Mouse (Mus musculus) embryonic fibroblast, embryonic 13.5 days (primary cell): Measurements from ENCODE around the gene Ptbp1. TPM values are rescaled to one million over a fixed set of nuclear protein-coding genes. Genes with fewer than 3 reads are reported as not detected.
A peak's percentile ranks its signal among the peaks of the same experiment; 100 is the strongest.

ENCODE experiments used
- H3K27ac ChIP-seq: 2 replicates; pipeline ENCODE4 v1.5.1; 2012; ENCODE audit warnings: low read length, control low read depth, inconsistent platforms; ENCODE audit not compliant: insufficient read depth
- H3K4me1 ChIP-seq: 2 replicates; pipeline ENCODE4 v1.6.1; 2011; ENCODE audit warnings: low read length; ENCODE audit not compliant: control insufficient read depth, insufficient read depth
- H3K4me3 ChIP-seq: 2 replicates; pipeline ENCODE4 v1.5.1; 2011; ENCODE audit warnings: mild to moderate bottlenecking, control low read depth, low read length; ENCODE audit not compliant: insufficient read depth
- CTCF ChIP-seq: IDR thresholded peaks from 2 replicates; pipeline ENCODE4 v1.5.1; 2011; ENCODE audit warnings: mild to moderate bottlenecking, control low read depth, low read length, moderate library complexity, borderline replicate concordance; ENCODE audit not compliant: insufficient read depth
- POLR2A ChIP-seq: IDR thresholded peaks from 2 replicates; pipeline ENCODE4 v1.6.1; 2011; ENCODE audit warnings: low read depth, mild to moderate bottlenecking, control low read depth, low read length, moderate library complexity
- polyA plus RNA-seq: library from polyadenylated mRNA; stranded (reverse); fragments of >200 nt; gene quantifications from 2 replicates; pipeline ENCODE4 v1.2.4, GENCODE M21; 2011; ENCODE audit warnings: low read depth; ENCODE audit not compliant: missing spikeins, insufficient read length

Gene Ptbp1
- polyA plus RNA-seq, 1 experiment, result 422 TPM

GRCm38 (mm10) chr10:79896814-79897213 is 42.6 kb downstream of the Ptbp1 start:
- Histone ChIP-seq H3K27ac (no peak overlapping the region), H3K4me3 (no peak overlapping the region), H3K4me1 (no peaks in the 10 kb centered on the region)
- TF ChIP-seq CTCF (no peak), POLR2A (no peak)

GRCm38 (mm10) chr10:79897316-79898245 is 43.4 kb downstream of the Ptbp1 start:
- Histone ChIP-seq H3K4me1 (no peaks in the 10 kb centered on the region), H3K4me3 (no peak overlapping the region), H3K27ac (no peak overlapping the region)
- TF ChIP-seq CTCF, result no peak
- TF ChIP-seq POLR2A, result no peak

DNA sequence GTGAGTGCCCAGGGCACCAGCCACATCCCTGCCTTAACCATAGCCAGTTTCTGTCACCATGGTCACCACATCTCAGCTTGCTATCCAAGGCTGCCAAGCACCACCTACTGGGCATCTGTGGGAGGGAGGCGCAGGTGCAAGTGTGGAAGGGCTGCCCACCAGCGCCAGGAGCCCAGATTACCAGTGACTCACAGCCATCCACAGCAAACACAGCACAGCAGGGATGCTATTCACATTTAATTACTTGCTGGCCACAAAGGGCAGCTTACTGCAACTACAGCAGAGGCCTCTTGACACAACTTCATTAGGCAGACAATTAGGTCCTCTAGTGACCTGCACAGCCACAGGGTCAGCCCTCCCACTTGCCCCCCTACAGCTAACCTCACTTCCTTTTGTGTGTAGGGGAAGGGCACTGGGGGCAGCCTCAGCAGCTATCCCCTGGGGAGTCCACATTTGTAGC is 46.8 kb downstream of the Ptbp1 start:
- no peak overlapping the region for H3K27ac ChIP-seq
- TF ChIP-seq POLR2A (no peak), CTCF (peak; percentile 36; the same call in 1 of the 2 replicates)
- H3K4me1 ChIP-seq, result no peaks in the 10 kb centered on the region
- H3K4me3 ChIP-seq, result no peak overlapping the region

- 0 out of 2 replicates have a peak, but pooled peaks cover 4% of the 10 kb centered on the region for H3K4me1 ChIP-seq
- H3K27ac ChIP-seq, result no peak overlapping the region
- no peak for TF ChIP-seq POLR2A
- TF ChIP-seq CTCF, result no peak
- no peak overlapping the region for H3K4me3 ChIP-seq
Observed at GRCm38 (mm10) chr10:79906712-79907111, 52.5 kb downstream of the Ptbp1 start.

DNA sequence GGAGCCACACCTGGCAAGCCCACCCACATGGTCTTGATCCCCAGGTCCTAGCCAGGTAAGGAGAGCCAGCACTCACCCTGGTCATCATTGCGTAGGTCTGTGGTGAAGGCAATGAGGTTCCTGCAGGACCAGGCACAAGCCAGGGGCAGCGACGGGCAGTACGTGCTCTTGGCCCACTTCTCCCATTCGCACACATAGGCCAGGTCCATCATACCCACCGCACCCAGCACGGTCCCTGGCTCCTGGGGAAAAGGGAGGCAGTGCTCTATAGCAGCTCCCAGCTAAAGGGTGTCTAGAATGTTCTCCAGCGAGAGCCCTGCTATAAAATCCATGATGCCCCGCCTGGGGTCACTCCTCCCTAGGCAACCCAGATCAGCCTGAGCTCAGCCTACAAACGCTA is 53.2 kb downstream of the Ptbp1 start:
- H3K4me3 ChIP-seq, result no peak overlapping the region
- H3K4me1 ChIP-seq, result 0 out of 2 replicates have a peak, but pooled peaks cover 4% of the 10 kb centered on the region
- TF ChIP-seq POLR2A (no peak), CTCF (no peak)
- no peak overlapping the region for H3K27ac ChIP-seq

GRCm38 (mm10) chr10:79908167-79909091 is 54.2 kb downstream of the Ptbp1 start, which contains the start of gene Med16:
Gene Med16, minus strand, starts transcription at chr10:79908923.
- TF ChIP-seq POLR2A (no peak), CTCF (no peak)
- H3K27ac ChIP-seq, result peak within 1 kb of the TSS; percentile 94
- H3K4me1 ChIP-seq, result 0 out of 2 replicates have a peak, but pooled peaks cover 4% of the 10 kb centered on the region
- H3K4me3 ChIP-seq, result peak within 1 kb of the TSS; percentile 74

GRCm38 (mm10) chr10:79909092-79909922 is 55.1 kb downstream of the Ptbp1 start:
- Histone ChIP-seq H3K4me3 (no peak overlapping the region), H3K4me1 (0 out of 2 replicates have a peak, but pooled peaks cover 4% of the 10 kb centered on the region), H3K27ac (no peak overlapping the region)
- TF ChIP-seq POLR2A (peak; percentile 12; the same call in 1 of the 2 replicates), CTCF (no peak)

DNA sequence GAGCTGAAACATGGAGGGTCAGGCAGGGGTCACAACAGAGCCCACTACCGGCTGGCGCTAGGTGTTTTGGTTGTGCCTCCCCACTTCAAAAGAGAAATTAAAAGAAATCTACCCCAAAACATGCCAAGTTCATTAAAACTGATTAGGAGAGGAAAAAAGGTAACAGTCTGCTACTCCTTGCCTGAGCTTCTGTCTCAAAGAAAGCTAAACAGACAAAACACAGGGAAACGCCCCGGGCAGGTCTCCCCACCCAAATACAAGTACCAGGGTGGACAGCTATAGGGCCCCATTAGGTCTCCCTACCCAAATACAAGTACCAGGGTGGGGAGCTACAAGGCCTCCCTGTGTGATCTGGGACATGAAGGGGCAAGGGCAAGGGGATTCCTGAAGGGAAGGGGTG is 56.3 kb downstream of the Ptbp1 start, which contains the start of gene Gm26602:
Gene Gm26602, plus strand, starts transcription at position 301 of the 400 bp plus-strand sequence.
- Histone ChIP-seq H3K4me1 (peaks cover 4% of the 10 kb centered on the region; the same call in 1 of the 2 replicates), H3K27ac (no peak within 1 kb of the TSS), H3K4me3 (no peak within 1 kb of the TSS)
- TF ChIP-seq POLR2A (no peak), CTCF (no peak)
